Mouse (Mus musculus) embryonic facial prominence, embryonic 12.5 days (tissue): Measurements from ENCODE around the gene Ptpre. TPM values are rescaled to one million over a fixed set of nuclear protein-coding genes. Genes with fewer than 3 reads are reported as not detected.
"Not testable (repeated sequence)": the region's sequence is repeated elsewhere in the genome, so short reads cannot be mapped to it uniquely, and the experiment has no call there.

ENCODE experiments used
- ATAC-seq: fragments of 200-750 bp; cut with Nextera tagmentation; 2 replicates; pipeline ENCODE4 v1.8.0; 2017; ENCODE audit not compliant: insufficient number of reproducible peaks, insufficient read depth, low FRiP score, low TSS enrichment
- H3K27ac ChIP-seq: fragments of 300-500 bp; sonication (generic); 2 replicates; pipeline ENCODE4 v1.5.1; 2016; ENCODE audit warnings: mild to moderate bottlenecking
- H3K27me3 ChIP-seq: fragments of 300-500 bp; sonication (generic); 2 replicates; pipeline ENCODE4 v1.6.1; 2016; ENCODE audit warnings: mild to moderate bottlenecking, moderate library complexity
- H3K36me3 ChIP-seq: fragments of 300-500 bp; sonication (generic); 2 replicates; pipeline ENCODE4 v1.6.1; 2016; ENCODE audit warnings: mild to moderate bottlenecking
- H3K4me1 ChIP-seq: fragments of 300-500 bp; sonication (generic); 2 replicates; pipeline ENCODE4 v1.6.1; 2016
- H3K4me2 ChIP-seq: fragments of 300-500 bp; sonication (generic); replicated peaks from 2 replicates; pipeline ENCODE4 v1.6.1; 2016; ENCODE audit warnings: mild to moderate bottlenecking, moderate library complexity
- H3K4me3 ChIP-seq: fragments of 300-500 bp; sonication (generic); 2 replicates; pipeline ENCODE4 v1.5.1; 2016; ENCODE audit warnings: mild to moderate bottlenecking
- H3K9ac ChIP-seq: fragments of 300-500 bp; sonication (generic); 2 replicates; pipeline ENCODE4 v1.6.1; 2016; ENCODE audit warnings: mild to moderate bottlenecking, moderate library complexity
- H3K9me3 ChIP-seq: fragments of 300-500 bp; sonication (generic); 2 replicates; pipeline ENCODE4 v1.6.1; 2016; ENCODE audit warnings: mild to moderate bottlenecking, moderate library complexity
- WGBS: fragments of 180-500 bp; shearing (Covaris S2); methylation state at CpG from one replicate; pipeline ENCODE4 v1.1.7; 2016; 5-methylcytosine and 5-hydroxymethylcytosine counted together
- polyA plus RNA-seq: library from polyadenylated mRNA; unstranded; fragments of >200 nt; fragmentation: Nextera tagmentation; extraction: Ambion mirVana; gene quantifications from 2 replicates; pipeline ENCODE4 v1.2.1, GENCODE M21; 2016

Gene Ptpre
- polyA plus RNA-seq, 1 experiment from 2014 or later: 2.4 TPM

DNA sequence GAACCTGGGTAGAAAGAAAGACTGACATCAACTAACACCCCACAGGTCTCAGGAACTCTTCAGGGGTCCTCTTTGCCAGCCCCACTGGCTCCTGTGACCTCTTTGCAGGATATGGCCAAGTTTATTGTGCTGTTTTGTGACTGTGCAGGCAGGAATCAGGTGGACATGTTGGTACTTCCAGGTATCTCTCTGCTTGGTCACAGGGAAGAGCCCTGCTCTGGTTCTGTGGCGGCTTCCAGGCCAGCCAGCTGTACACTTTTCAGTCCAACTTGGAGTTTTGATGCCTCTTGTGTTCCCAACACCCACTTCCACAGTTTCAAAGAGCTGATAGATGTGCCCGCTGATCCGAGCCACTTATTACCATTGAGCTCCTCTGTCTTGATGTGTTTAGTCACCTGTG is 76.1 kb downstream of the Ptpre start:
- H3K4me2 ChIP-seq: no peak overlapping the region
- no peak overlapping the region for H3K27ac ChIP-seq
- no peak for ATAC-seq
- peaks cover 25% of the 10 kb centered on the region for H3K4me1 ChIP-seq
- 83% methylated on average over 3 of the region's 3 CpGs for WGBS
- no peaks in the 10 kb centered on the region for H3K36me3 ChIP-seq
- no peak overlapping the region for H3K4me3 ChIP-seq
- H3K9me3 ChIP-seq: no peaks in the 10 kb centered on the region
- H3K27me3 ChIP-seq: no peaks in the 10 kb centered on the region
- H3K9ac ChIP-seq: no peak overlapping the region

DNA sequence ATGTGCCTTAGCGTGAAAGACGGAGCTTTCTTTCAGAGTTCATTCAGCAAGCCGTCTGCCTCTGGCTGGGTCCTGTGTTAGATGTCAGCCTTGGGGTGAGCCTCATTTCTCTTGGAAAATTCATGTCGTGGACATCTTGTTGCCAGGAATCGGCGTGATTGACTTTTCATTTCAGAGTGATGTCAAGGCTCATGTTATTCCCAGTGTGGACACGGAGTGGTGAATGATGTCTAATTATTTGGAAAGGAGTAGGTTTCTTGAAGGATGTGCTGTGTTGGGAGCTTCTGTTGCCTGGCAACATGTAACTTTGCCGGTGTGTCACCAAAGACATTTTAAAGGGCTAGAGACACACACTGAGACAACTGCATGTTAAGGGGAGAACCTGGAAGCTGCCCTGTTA is 77.6 kb downstream of the Ptpre start:
- no peak overlapping the region for H3K27ac ChIP-seq
- no peak for ATAC-seq
- H3K9me3 ChIP-seq: no peaks in the 10 kb centered on the region
- no peak overlapping the region for H3K9ac ChIP-seq
- WGBS: 84% methylated on average over 8 of the region's 8 CpGs
- no peak overlapping the region for H3K4me2 ChIP-seq
- H3K4me3 ChIP-seq: no peak overlapping the region
- no peaks in the 10 kb centered on the region for H3K27me3 ChIP-seq
- H3K36me3 ChIP-seq: no peaks in the 10 kb centered on the region
- peaks cover 18% of the 10 kb centered on the region for H3K4me1 ChIP-seq

DNA sequence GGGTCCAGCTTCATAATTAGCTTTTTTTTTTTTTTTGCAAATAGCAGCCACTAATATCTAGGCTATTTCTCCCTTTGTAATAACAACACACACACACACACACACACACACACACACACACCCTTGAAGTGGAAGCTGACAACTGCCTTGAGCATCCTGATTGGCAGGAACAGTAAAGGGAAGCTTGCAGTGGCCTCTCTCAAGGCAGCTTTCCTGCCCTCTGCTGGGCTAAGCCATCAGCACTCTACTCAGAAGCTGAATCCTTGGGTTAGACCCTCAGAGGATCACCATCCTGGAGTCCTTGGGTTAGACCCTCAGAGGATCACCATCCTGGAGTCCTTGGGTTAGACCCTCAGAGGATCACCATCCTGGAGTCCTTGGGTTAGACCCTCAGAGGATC is 79.2 kb downstream of the Ptpre start:
- H3K4me2 ChIP-seq, H3K9me3 ChIP-seq, H3K27ac ChIP-seq, H3K4me3 ChIP-seq, H3K9ac ChIP-seq, H3K36me3 ChIP-seq, H3K27me3 ChIP-seq, ATAC-seq: not testable (repeated sequence)
- H3K4me1 ChIP-seq: peaks cover 12% of the 10 kb centered on the region

DNA sequence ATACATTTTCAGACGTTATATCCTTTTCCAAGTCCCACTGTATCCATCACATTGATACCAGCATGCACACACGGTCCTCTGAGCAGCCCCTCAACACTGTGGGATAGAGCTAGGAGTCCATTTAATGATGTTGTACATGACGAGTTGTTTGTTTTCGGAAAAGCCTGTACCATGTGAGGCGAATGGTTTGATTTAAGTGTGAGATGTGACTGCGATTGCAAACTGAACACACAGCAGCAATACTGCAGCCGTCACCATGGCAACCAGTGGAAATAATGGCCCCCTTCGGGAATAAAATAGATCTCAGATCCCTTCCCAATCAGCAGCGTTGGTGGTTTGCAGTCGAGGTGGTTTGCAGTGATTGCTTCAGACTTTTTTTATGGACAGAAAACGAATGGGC is 80.5 kb downstream of the Ptpre start:
- no peak for ATAC-seq
- no peak overlapping the region for H3K27ac ChIP-seq

DNA sequence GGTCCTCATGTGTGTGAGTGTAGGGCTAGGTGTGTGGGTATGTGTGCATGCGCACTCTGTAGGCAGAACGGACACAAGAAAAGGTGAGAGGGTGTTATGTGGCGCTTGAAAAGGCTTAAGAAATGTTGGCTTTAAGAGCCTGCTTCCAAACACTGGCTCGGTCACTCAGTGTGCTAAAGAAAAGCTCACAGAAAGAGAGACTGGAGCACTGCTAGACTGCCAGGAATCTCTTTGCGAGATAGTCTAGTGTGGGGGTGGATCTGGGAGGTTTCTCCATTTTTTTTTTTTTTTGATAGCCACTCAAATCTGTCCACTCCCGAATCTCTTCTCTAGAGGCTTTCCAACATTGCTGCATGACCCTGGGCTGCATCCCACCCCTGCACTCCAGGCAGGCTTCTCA is 84.4 kb downstream of the Ptpre start:
- Histone ChIP-seq H3K9me3 (0 out of 2 replicates have a peak, but pooled peaks cover 4% of the 10 kb centered on the region), H3K9ac (no peak overlapping the region), H3K4me3 (no peak overlapping the region), H3K27me3 (no peaks in the 10 kb centered on the region), H3K4me2 (no peak overlapping the region), H3K4me1 (no peaks in the 10 kb centered on the region), H3K27ac (no peak overlapping the region), H3K36me3 (no peaks in the 10 kb centered on the region)
- 72% methylated on average over 6 of the region's 6 CpGs for WGBS
- no peak for ATAC-seq

More for the DNA sequence above, 80.5 kb downstream of the Ptpre start:
- 61% methylated on average over 11 of the region's 11 CpGs for WGBS
- H3K9ac ChIP-seq: no peak overlapping the region
- H3K9me3 ChIP-seq: no peaks in the 10 kb centered on the region
- peaks cover under 1% of the 10 kb centered on the region; the same call in 1 of the 2 replicates for H3K4me1 ChIP-seq
- no peak overlapping the region for H3K4me3 ChIP-seq
- no peaks in the 10 kb centered on the region for H3K36me3 ChIP-seq
- H3K27me3 ChIP-seq: no peaks in the 10 kb centered on the region
- no peak overlapping the region for H3K4me2 ChIP-seq

DNA sequence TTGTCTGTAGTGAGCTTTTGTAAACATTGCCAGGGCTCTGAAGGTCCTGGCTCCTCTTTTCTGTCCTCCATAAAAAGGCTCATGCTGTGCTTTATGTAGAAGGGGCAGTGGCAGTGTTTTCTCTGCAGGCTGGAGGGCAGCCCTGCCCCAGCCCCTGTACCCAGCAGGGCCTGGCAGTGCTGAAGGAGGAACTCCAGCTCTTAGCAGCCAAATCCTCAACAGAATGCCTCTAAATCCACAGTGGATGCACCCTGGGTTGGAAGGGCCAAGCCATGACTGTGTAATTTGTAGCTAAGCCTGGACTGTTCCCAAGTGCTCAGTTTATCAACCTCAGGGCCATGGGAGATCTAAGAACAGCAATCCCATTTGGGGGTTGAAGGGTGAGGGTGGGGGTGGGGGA is 85.0 kb downstream of the Ptpre start:
- Histone ChIP-seq H3K36me3 (no peaks in the 10 kb centered on the region), H3K4me3 (no peak overlapping the region), H3K4me2 (no peak overlapping the region), H3K9ac (no peak overlapping the region), H3K27me3 (no peaks in the 10 kb centered on the region), H3K27ac (no peak overlapping the region), H3K9me3 (0 out of 2 replicates have a peak, but pooled peaks cover 4% of the 10 kb centered on the region), H3K4me1 (no peaks in the 10 kb centered on the region)
- no peak for ATAC-seq

DNA sequence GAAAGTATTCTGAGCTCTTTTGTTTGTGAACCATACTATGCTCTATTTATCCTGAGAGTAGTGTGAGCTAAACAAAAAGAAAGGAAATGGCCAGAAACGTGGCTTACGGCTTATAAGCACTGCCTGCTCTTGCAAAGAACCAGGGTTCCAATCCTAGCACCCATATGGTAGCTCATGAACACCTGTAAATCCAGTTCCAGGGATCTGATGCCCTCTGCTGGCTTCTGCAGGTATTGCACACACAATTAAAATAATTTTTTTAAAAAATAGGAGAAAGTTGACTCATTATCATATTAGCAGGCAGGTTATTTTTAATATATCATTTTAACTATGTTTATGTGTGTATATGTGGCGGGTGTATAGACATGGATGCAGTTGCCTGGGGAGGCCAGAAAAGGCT is 87.6 kb downstream of the Ptpre start:
- H3K27me3 ChIP-seq: no peaks in the 10 kb centered on the region
- 0 out of 2 replicates have a peak, but pooled peaks cover 4% of the 10 kb centered on the region for H3K9me3 ChIP-seq
- ATAC-seq: no peak
- H3K4me3 ChIP-seq: no peak overlapping the region
- no peak overlapping the region for H3K9ac ChIP-seq
- no peak overlapping the region for H3K4me2 ChIP-seq
- no peaks in the 10 kb centered on the region for H3K36me3 ChIP-seq
- no peaks in the 10 kb centered on the region for H3K4me1 ChIP-seq
- WGBS: 63% methylated on average over 3 of the region's 3 CpGs
- no peak overlapping the region for H3K27ac ChIP-seq

DNA sequence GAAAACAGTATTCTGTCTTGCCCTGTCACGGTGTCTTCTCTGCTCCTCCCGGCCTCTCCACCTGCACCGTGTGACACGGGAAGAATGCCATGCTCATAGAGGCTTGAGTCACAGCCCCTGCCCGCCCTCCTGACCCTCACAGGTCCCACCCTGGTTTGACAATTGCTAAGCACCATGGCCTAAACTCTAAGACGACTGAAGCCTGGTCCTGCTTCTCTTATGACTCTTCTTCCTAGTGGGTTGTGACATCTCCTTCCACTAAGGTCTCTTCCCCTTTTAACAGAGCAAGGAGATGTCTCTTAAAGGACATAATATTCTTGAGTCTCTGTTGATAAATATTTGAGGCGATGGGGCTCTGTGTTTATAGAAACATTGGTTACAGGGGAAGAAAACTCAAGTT is 91.1 kb downstream of the Ptpre start:
- WGBS: 78% methylated on average over 7 of the region's 7 CpGs
- no peaks in the 10 kb centered on the region for H3K27me3 ChIP-seq

DNA sequence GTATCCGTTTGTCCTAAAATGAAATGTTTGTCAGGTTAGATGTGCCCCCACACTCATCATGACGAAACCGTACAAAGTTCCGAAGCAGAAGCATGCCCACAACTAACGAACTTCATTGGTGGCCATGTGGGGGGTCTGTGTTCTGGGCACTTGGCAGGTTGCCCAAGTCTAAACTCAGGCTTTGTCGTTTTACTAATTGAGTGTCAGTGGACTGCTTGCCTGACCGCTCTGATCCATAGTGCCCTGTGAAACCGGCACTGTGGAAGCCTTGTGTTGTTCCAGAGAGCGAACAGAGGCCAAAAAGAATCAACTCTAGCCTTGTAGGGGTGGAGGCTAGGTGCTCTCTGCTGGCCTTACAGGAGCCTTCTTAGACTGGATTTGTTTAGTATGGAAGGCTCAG is 91.7 kb downstream of the Ptpre start:
- no peak overlapping the region for H3K9ac ChIP-seq
- no peak overlapping the region for H3K4me2 ChIP-seq
- H3K36me3 ChIP-seq: no peaks in the 10 kb centered on the region
- 0 out of 2 replicates have a peak, but pooled peaks cover 4% of the 10 kb centered on the region for H3K9me3 ChIP-seq
- H3K4me1 ChIP-seq: 0 out of 2 replicates have a peak, but pooled peaks cover under 1% of the 10 kb centered on the region
- WGBS: 63% methylated on average over 9 of the region's 9 CpGs
- no peak overlapping the region for H3K4me3 ChIP-seq
- no peaks in the 10 kb centered on the region for H3K27me3 ChIP-seq
- H3K27ac ChIP-seq: no peak overlapping the region
- ATAC-seq: no peak

More for the DNA sequence above, 91.1 kb downstream of the Ptpre start:
- Histone ChIP-seq H3K9me3 (0 out of 2 replicates have a peak, but pooled peaks cover 4% of the 10 kb centered on the region), H3K9ac (no peak overlapping the region), H3K4me2 (no peak overlapping the region), H3K27ac (no peak overlapping the region), H3K4me3 (no peak overlapping the region), H3K36me3 (no peaks in the 10 kb centered on the region), H3K4me1 (no peaks in the 10 kb centered on the region)
- ATAC-seq: no peak

DNA sequence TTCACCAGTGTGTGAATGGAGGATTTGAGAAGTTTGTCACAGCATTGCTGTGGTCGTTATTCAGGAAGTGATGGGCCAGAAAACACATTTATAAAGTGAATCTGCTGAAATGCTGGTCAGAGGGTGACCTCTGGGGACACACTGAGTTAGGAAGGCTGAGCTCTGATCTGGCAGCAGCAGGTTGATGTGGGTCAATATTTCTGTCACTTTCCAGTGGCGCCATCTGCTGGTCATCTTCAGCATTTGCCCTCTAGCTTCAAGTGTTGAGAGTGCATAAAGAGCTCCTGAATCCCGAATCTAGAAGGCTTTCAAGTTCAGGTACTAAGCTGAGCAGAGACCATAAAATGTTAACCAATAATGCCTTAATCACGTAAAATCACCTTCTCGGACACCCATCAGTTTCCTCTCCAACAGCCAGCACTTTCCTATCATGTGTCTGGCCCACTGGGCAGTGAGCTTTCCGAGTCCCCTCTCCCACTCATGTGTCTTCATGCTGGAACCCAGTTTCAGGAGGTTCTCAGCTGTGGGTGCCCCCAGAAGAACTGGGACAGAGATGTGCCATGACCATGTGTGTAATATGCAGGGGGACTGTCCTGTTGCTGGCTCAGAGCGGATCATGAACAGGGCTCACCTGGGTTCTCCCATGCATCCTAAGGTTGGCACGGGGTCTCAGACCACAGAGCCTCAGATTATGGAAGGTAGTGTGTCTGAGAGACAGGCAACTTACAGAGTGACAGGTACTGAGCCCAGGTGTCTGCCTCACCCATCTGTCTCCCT is 94.7 kb downstream of the Ptpre start:
- no peaks in the 10 kb centered on the region for H3K36me3 ChIP-seq
- no peaks in the 10 kb centered on the region for H3K9me3 ChIP-seq
- ATAC-seq: no peak; the same call in 1 of the 2 replicates
- H3K4me3 ChIP-seq: no peak overlapping the region
- H3K4me2 ChIP-seq: no peak overlapping the region
- no peaks in the 10 kb centered on the region for H3K27me3 ChIP-seq
- WGBS: 51% methylated on average over 8 of the region's 8 CpGs
- no peak overlapping the region for H3K27ac ChIP-seq
- H3K4me1 ChIP-seq: 0 out of 2 replicates have a peak, but pooled peaks cover 2% of the 10 kb centered on the region
- no peak overlapping the region for H3K9ac ChIP-seq

DNA sequence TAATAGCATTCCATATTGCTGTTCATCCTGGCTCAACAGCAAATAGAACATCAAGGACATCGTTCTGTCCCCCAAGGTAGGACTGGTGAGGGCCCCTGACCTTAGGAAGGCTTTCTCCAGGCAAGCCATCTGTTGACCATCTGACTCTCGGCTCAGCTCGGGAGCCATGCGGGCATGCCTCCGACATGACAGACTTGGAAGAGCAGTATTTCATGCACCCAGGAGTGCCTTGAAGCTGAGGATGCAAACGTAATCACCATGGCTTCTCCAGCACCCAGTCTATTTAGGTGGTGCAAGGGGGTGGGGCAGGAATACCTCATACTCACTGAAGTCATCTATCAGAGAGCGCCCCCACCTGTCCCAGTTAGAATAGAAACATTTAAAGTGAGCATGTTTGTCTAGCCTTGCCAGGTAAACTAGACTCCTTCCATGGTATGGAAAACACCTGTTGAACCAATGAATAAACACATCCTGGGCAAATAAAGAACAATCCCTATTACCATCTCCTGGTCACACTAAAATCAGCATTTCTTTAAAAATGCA is 95.5 kb downstream of the Ptpre start:
- ATAC-seq: no peak
- Histone ChIP-seq H3K4me3 (no peak overlapping the region), H3K36me3 (no peaks in the 10 kb centered on the region), H3K9me3 (no peaks in the 10 kb centered on the region), H3K4me1 (0 out of 2 replicates have a peak, but pooled peaks cover 2% of the 10 kb centered on the region), H3K4me2 (no peak overlapping the region), H3K9ac (no peak overlapping the region), H3K27ac (no peak overlapping the region), H3K27me3 (no peaks in the 10 kb centered on the region)
- WGBS: 68% methylated on average over 7 of the region's 7 CpGs
